Mouse (Mus musculus) 3T3-L1 (cell line): ENCODE measurements around the gene Fryl.

Experiments
- DNase-seq: peaks from one replicate; pipeline ENCODE4 v3.0.0-alpha.2; 2015; ENCODE audit warnings: low read depth, low spot score

The Fryl gene

DNA sequence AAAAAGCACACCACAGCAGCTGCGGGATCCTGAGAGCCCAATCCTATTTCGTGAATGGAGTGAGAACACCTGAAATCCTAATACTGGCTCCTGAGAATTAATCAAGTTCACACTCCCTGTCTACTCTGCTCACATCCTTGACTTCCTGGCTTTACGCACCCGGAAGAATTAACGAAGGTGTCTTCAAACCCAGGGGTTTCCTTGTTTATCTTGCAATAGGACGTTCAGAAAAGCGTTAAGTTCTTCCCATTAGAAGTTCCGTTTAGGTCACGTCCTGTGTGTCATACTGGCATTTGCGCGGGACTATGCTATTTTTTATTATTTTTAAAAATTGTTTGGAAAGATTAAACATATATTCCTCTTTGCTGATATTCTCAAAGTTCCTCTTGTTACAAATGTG, 677 bp upstream of the Fryl start:
- DNase-seq, result peak; percentile 56

DNA sequence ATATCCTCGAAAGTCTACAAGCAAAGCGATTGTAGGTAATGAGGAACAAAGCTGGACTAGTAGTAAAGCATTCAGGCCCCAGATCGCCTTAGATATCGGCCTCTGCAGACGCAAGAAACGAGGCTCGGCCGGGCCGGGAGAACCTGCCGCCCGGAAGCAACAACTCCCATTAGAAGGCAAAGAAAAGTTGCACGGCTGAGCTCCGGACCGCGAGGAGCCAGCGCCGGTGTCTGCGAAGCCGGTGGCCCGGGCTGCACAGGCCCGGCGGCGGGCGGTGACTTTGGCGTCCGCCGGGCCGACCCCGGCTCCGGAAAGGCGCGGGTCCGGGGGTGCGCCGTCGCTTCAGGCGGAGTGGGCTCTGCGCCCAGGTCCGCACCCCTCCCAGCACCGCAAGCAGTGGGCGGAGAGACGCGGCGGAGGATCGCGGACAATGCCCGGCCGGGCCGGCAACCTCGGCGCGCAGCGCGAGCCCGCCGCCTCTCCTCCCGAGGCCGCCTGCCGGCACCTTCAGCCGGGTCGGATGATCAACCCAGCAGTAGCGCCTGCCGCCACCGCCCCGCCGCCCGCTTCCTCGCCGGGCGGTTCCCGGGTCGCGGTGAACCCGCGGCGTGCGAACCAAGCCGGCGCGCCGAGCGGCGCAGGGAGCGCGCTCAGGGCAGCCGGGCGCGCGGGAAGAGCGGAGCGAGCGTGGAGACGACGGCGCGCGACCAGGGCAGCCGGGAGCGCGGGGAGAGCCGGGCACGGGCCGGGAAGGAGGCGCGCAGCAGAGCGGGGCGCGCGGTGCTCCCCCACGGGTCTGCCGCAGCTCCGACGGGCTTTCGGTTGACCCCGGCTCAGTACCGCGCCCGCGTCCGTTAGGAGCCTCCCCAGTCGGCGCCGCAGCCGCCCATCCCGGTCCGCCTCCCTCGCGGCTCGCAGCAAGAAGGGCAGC, 833 bp downstream of the Fryl start:
- peak; percentile 54 for DNase-seq

DNA sequence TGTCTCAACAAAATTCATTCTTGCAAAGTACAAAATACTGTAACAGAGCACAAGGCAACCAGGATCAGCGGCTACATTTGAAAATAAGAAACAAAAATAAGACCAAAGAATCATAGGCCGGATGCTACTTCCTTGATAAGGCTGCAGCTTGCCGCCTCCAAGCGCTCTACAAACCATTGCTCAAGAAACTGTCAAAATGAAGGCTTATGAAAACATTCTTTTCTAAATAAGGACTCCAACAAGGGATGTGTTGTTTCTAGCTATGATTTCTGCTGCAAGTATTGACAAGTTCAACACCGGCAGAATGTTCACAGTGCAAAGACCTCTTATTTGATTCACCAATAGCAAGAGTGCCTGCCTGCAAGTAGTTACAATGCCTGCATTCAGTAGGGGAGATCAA, 1.8 kb downstream of the Fryl start:
- peak; percentile 43 for DNase-seq

DNA sequence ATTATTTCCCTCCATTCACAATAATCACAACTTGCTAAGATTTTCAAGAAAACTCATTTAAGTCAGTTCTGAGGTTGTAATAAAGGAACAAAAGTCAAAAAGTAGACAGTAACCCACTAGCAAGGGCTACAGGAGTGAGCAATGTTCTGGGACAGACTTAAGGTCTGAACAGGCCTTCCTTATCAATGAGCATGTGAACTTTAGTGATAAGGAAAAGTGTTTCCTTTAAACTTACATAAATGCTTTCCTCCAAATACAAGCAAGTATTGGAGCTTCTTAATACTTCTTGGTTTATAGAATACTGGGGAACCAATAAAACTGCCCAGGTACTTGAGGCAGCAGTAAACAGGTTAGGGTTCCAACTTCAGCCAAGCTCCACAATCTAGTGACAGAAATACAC, 3.7 kb downstream of the Fryl start:
- no peak for DNase-seq

DNA sequence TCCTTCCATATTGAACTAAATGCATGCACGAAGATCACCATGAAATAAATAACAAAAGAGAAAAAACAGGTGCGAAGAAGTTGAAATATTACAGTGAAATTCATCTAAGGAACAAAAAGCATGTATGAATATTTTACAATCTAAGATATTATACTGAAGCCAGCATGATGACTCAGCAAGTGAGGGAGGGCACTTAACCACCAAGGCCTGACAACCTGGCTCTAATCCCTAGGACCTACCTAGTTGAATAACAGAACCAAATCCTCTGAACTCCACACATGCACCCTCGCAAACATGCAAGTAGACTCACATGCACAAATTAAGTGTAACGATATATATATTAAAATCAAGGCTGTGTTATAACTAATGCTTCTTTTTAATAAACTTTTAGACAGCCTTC, 7.1 kb downstream of the Fryl start:
- DNase-seq, result peak; percentile 71

DNA sequence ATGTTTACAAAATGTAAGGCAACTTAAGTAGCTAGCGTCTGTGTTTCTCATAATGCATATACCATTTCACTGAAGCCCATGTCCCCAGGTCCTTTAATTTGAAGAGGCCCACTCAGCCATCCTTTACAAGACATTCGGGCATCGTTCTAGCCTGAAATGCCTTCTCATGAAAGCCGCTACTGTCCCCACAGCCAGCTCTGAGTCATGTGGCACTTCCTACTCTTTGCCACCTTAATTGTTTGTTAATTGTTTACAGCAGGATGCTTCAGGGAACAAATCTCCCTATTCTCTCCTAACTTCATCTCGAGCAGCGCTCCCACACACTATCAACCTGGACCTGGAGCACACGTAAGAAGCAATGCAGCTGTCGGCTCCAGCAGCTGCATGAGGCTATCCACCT, 8.2 kb downstream of the Fryl start:
- DNase-seq, result no peak

DNA sequence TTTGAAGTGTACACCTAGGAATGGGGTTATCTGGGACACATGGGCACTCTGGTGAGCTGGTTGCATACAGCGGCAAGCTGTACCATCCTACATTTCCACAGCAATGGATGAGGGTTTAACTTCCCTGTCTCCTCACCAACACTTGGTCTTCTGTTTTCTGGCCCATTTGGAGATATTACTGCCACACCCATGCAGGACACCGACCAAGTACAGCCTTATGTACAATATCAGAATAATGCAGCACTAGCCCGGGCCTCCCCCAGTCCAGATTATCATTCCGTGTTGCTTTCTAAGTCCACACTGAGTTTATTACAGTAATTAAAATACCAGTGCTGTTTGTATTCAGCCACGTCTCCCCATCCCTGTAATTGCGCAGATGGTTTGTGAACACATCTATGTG, 10.0 kb downstream of the Fryl start:
- DNase-seq, result no peak

DNA sequence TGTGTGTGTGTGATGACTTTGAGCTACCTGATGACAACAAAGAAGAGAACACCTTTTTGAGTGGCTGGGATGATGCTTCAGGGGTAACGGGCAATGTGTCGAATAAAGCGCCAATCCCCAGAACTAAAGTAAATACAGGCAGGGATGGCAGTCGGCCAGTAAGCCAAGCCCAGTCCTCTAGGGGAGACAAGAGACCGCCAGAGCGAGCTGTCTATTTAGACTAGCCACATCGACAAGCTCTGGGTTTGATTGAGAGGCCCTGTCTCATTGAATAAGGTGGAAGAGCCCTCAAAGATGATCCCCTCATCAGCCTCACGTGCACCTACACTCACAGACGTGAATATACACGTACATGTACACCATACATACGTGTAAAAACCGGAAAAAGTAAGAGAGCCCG, 12.0 kb downstream of the Fryl start:
- no peak for DNase-seq

DNA sequence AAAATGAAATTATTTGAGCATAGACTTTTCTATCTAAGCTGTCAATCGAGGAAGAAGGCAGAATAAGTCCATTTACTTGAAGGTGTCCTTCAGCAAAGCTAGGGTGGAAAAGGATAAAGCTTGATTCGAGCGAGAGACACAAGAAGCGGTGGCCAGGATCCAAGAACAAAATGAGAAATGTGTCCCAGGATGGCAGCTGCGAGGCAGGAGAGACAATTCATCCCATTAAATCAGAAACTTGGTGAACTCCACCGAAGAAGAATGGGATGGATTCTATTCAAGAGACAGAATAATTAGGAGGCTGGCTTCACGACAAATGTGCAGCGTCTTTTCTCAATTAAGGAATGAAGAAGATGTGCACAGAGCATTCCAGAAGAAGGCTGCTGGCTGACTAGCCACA, 14.5 kb downstream of the Fryl start:
- no peak for DNase-seq

DNA sequence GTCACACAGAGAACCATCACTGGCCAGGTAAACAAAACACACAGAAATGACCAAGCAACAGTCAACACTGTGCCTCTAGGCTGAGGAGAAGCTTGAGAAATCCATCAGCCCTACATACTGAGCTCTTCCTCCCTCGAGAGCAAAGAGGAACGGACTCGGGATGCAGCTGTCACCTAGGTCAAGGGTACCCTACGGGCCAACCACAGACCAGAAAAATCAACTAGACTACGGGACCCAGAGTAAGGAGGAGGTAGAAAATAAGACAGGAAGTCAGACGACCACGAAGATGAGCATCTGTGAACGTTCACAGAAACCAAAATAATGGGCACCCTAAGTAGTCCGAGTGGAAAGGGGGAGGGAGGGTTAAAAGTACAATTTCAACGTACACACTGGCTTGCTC, 15.1 kb downstream of the Fryl start:
- DNase-seq, result no peak

DNA sequence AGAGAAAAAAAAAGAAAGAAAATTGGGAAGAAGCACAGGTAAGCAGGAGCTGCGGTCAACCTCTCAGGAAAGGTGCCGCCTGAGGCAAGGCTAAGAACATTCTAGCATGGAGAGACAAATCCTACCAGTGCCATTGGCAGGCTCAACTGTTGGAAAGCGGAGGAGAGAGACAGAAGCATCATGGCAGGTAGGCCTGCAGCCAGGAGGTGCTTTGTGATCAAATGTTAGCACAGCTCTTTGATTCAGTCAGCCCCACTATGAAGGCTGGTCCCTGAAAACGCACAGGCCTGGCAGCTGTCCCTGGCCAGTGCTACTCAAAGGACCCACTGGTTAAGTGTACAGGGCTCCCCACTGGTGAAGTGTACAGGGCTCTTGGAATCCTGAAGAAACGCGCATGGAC, 16.0 kb downstream of the Fryl start:
- DNase-seq, result no peak

DNA sequence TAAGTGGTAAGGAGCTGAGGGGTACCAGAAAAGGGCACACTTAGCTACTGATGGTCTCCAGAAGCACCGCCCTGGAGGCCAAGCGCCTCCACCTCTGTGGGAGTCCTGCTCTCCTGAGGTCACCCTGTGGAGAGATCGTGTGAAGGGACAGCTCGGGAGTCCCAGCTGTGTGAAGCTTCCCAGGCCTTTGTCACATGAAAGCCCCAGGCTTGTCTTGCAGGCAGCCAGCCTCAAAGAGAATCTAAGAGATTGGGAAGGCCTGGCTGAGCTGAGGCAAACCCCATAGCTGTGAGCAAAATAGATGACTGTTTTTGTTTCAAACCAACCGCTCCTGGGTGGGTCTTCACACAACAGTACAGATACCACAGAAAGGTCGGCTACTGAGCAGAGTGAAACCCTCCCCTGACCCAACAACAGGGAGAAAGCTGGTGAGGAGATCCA, 19.5 kb downstream of the Fryl start:
- DNase-seq, result no peak

DNA sequence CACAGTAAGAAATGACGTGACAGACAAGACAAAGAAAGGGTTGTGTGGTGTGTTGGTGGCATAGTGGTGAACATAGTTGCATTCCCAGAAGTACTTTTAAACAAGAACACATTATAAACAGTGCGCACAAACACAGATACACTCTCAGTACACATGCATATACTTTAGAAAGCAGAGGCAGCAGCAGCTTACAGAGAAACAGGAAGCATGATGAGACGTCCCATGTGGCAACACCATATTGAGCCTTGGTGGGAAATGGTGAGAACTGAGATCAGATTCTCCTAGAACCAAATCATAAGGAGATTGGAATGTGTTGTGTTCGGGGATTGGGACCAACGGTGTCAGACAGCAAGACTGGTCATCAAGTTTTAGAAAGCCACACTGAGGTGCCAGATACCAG, 21.2 kb downstream of the Fryl start:
- DNase-seq, result no peak

DNA sequence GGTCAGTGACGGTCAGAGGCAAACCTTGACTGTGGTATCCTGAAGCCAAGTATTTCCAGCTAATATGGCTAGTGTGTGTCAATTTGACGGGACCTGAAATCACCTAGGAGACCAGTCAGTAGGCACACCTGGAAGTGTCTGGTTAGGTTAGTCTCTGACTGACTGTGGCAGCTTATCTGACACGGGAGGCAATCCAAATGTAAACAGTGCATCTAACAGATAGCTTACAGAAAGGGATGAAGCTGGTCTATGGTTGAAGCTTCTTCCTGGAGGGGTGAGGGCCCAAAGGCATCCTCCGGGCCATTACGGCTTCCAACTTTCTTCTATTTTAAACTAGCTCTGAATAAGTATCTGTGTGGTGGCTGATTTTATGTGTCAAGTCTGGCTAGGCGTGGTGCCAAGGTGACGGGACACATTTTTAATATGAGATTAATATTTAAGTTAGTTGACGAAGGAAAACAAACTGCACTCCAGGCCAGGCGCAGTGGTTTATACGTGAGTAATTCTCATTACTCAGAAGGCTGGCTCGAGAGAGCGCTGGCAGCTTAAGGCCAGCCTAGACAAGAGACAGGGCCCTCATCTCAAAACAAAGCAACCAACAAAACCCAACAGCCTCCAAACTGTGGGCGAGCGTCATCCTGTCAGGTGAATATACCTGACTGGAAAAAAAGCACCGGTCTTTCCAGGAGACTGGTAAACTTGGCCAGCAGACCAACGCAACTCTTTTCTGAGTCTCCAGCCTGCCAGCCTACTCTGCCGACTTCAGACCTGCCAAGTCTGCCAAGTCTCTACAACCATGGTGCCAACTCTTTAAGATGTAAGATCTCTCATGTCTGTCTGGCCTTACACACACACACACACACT, 23.2 kb downstream of the Fryl start:
- DNase-seq, result no peak

DNA sequence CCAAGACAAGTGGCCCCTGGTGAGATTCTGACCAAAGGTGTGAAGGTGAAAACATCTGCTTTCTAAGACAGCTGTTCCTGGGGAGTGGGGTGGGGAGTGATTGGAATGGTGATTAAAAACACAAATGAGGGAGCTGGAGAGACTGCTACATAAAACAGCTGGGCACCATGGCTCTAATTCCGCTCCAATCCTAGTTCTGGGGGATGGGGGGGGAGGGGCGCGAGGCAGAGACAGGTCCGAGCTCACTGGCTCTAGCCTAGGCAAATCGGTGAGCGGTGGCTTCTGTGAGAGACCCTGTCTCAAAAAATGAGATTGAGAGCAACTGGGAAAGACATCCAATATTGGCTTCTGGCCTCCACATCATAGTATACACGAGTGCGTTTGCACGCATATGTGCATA, 24.2 kb downstream of the Fryl start:
- DNase-seq, result no peak

DNA sequence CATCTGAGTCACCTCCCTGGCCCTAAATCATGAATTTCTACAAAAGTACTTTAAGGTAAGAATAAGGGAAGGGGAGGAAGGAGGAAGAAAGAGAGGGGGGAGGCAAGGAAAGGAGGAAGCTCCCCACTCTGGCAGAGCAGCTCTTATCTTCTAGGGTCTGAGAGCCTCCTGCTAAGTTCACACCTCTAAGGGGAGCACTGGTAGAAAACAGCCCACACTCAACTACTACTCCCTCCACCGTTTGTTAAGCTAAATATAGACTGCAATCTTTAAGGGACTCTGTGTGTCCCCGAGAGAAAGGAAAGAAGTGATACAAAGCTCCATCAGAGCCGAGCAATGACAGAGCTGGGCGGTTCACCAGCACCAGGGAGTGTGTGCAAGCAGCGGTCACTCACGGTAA, 24.6 kb downstream of the Fryl start:
- no peak for DNase-seq

DNA sequence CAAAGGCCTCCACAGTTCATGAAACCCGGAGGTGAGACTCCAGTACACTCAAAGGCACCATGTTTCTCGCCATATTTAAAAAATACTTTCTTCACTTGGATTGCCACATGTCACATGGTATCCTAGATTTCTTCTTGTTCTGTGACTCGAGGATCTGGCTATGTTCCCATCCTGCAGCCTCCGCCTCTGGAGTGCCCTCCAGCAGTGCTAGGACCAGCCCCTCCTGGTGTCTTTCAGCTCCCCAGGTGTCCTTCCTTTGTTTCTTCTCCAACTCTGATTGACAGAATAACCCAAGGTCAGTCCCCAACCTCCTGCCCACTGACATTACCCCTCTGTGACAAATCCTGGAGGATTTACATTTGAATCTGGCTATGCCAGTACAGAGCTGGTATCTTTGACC, 26.2 kb downstream of the Fryl start:
- DNase-seq, result peak; percentile 40

DNA sequence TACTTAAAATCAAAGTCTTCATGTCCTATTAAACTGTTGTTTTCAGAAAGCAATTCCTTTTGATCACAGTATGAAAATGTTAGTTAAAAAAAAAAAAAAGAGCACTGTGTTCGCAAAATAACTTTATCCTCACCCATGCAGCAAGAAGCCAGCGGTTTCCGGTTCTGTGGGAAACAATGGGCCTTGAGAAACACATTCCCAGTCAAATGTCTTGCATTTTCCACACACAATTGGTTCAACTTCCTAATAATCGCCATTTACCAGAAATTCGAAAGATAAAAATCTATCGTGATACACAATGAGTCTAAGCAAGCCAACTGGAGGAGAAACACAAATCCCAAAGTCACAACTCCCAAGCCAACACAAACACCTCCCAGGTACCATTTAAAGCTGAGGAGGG, 27.0 kb downstream of the Fryl start:
- no peak for DNase-seq

DNA sequence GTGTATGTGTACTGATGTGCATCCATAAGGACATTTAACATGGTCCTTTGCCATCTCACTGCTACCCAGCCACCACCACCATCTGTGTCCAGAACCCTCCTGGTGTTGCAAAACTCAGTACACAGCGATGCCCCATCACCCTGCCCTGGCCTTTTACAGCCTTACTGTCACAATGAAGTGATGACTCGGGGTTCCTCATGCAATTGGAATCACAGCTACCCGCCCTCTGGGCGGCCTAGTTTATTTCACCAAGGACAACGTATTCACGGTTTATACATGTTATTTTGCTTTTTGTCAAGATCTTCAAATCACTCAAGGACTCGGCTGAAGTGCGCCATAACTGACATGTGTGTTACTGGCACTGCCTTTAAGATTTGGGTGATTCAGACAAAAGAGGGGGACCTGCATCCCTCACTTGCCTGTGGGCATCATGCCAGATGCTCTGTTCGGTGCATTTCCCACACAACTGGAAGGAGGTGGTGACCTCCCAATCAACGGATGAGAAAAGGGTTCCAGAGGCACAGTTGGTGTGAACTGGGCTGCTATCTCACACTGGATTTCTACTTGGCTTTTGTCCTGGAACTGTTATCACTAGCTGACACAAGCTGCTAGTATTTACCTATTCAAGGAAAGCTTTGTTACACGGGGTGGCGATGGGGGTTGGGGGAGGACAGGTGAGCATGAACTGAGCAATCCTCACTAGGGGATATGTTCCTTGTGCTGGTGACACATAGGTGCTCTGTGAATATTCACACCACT, 27.9 kb downstream of the Fryl start:
- DNase-seq, result peak; percentile 73

DNA sequence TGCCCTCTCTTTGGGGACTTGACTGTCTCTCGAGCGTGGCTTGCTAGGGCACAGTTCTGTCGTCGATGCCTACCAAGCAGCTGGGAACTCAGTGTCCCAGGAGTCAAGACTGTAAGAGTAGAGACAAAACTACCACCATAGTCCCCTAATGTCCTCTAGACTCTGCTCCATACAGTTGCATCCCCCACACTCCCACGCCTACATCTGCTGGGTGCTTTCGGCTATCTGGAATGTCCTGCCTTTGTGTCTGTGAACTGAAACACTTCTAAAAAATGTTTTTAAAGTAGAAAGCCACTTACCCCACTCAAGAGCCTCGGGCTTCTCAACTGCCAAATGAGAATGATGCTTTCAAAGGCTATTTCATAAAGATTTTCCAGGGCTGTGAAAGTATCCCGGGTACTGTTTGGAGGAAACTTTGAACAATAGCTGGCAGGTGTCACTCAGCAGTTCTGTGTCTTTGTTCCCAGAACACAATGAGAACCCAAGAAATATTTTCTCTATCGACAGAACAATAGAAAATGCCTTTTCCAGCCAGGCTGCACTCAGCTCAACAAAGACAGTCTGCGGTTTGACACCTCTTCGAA, 28.8 kb downstream of the Fryl start:
- DNase-seq, result no peak

DNA sequence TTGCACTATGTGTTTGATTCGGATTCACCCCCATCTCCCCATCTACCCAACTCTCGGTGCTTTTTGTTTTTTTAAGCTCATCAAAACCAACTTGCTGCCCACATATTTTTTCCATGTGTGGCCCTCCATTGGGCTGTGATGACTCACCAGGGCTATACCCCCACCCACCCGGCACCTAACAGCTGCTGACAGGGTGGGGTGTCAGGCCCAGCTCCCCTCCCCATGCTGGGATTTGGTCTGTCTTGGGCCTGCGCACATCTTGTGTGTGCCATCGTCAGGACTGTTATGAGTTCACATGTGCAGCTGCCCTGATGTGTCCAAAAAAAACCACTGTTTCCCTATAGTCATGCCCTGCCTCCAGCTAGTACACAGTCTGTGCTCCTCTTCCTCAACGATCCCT, 33.4 kb downstream of the Fryl start:
- DNase-seq, result peak; percentile 29

DNA sequence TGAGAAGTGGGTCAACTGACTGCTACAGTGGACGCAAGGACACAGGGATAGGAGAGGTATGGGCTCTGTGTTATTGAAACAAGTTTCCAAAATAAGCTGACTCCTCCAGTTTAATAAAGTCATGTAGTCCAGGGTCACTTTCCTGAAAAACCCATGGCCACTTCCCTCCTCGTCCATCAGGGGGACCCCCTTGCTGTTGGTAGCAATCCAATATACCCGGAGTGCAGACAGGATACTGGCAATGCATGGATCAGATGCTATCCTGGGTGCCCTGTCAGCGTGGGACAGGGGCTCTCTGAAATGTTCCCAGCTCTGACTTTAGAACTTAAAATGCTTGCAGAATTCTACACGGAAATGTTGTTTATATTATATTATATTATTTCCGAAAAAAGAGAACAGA, 34.0 kb downstream of the Fryl start:
- peak; percentile 60 for DNase-seq
